Mouse (Mus musculus) intestine, embryonic 15.5 days (tissue): Measurements from ENCODE around the gene Senp5. TPM values are rescaled to one million over a fixed set of nuclear protein-coding genes. Genes with fewer than 3 reads are reported as not detected.
"Not testable (repeated sequence)": the region's sequence is repeated elsewhere in the genome, so short reads cannot be mapped to it uniquely, and the experiment has no call there.

Source experiments
- ATAC-seq: fragments of 200-750 bp; cut with Nextera tagmentation; 2 replicates; pipeline ENCODE4 v1.8.0; 2017; ENCODE audit warnings: moderate TSS enrichment, moderate library complexity
- H3K27ac ChIP-seq: fragments of 300-500 bp; sonication (generic); 2 replicates; pipeline ENCODE4 v1.5.1; 2015; ENCODE audit warnings: mild to moderate bottlenecking, inconsistent platforms
- H3K27me3 ChIP-seq: fragments of 300-500 bp; sonication (generic); replicated peaks from 2 replicates; pipeline ENCODE4 v1.6.1; 2015; ENCODE audit warnings: inconsistent platforms
- H3K36me3 ChIP-seq: fragments of 300-500 bp; sonication (generic); 2 replicates; pipeline ENCODE4 v1.6.1; 2015; ENCODE audit warnings: inconsistent platforms
- H3K4me1 ChIP-seq: fragments of 300-500 bp; sonication (generic); replicated peaks from 2 replicates; pipeline ENCODE4 v1.6.1; 2015; ENCODE audit warnings: inconsistent platforms
- H3K4me2 ChIP-seq: fragments of 300-500 bp; sonication (generic); replicated peaks from 2 replicates; pipeline ENCODE4 v1.6.1; 2015; ENCODE audit warnings: mild to moderate bottlenecking, inconsistent platforms
- H3K4me3 ChIP-seq: fragments of 300-500 bp; sonication (generic); replicated peaks from 2 replicates; pipeline ENCODE4 v1.5.1; 2015; ENCODE audit warnings: inconsistent platforms
- H3K9ac ChIP-seq: fragments of 300-500 bp; sonication (generic); 2 replicates; pipeline ENCODE4 v1.6.1; 2015; ENCODE audit warnings: inconsistent platforms
- H3K9me3 ChIP-seq: fragments of 300-500 bp; sonication (generic); 2 replicates; pipeline ENCODE4 v1.6.1; 2016; ENCODE audit warnings: inconsistent platforms
- WGBS: fragments of 180-500 bp; shearing (Covaris S2); methylation state at CpG from one replicate; pipeline ENCODE4 v1.1.7; 2015; 5-methylcytosine and 5-hydroxymethylcytosine counted together
- polyA plus RNA-seq: library from polyadenylated mRNA; unstranded; fragments of >200 nt; fragmentation: Nextera tagmentation; extraction: Ambion mirVana; gene quantifications from 2 replicates; pipeline ENCODE4 v1.2.1, GENCODE M21; 2015

Gene Senp5
- polyA plus RNA-seq, 1 experiment from 2014 or later = 10.6 TPM

- no peak for ATAC-seq
- Histone ChIP-seq H3K4me1 (no peaks in the 10 kb centered on the region), H3K4me3 (no peak overlapping the region), H3K36me3 (peaks cover 5% of the 10 kb centered on the region; the same call in 1 of the 2 replicates), H3K27ac (no peak overlapping the region), H3K27me3 (no peaks in the 10 kb centered on the region), H3K4me2 (no peak overlapping the region), H3K9me3 (no peaks in the 10 kb centered on the region), H3K9ac (no peak overlapping the region)
- 95% methylated on average over 3 of the region's 3 CpGs for WGBS
Observed at GRCm38 (mm10) chr16:31979501-31979900, 23.6 kb downstream of the Senp5 start.

- Histone ChIP-seq H3K27ac (no peak overlapping the region), H3K9ac (no peak overlapping the region), H3K4me1 (no peaks in the 10 kb centered on the region), H3K9me3 (no peaks in the 10 kb centered on the region), H3K36me3 (peaks cover 14% of the 10 kb centered on the region; the same call in 1 of the 2 replicates), H3K4me3 (no peak overlapping the region), H3K27me3 (no peaks in the 10 kb centered on the region), H3K4me2 (no peak overlapping the region)
- ATAC-seq = no peak
- 86% methylated on average over 4 of the region's 4 CpGs for WGBS
Observed at GRCm38 (mm10) chr16:31975258-31975657, 27.8 kb downstream of the Senp5 start.

- ATAC-seq = no peak
- no peaks in the 10 kb centered on the region for H3K27me3 ChIP-seq
- 87% methylated on average over 7 of the region's 7 CpGs for WGBS
Observed at GRCm38 (mm10) chr16:31963224-31963623, 39.9 kb downstream of the Senp5 start.

GRCm38 (mm10) chr16:31948345-31948774 is 54.7 kb downstream of the Senp5 start, which contains the start of the genes 0610012G03Rik and Ncbp2:
Gene 0610012G03Rik (minus strand): TSS chr16:31948494.
Gene Ncbp2 (plus strand): TSS chr16:31948513.
- no peaks in the 10 kb centered on the region for H3K27me3 ChIP-seq
- peak within 1 kb of the TSS; percentile 96 for H3K4me3 ChIP-seq
- peaks cover 17% of the 10 kb centered on the region for H3K4me1 ChIP-seq
- 0 out of 2 replicates have a peak, but pooled peaks cover 15% of the 10 kb centered on the region for H3K36me3 ChIP-seq
- peak within 1 kb of the TSS; percentile 92 for H3K27ac ChIP-seq
- WGBS = under 1% methylated on average over 55 of the region's 55 CpGs
- peak within 1 kb of the TSS; percentile 79 for H3K4me2 ChIP-seq
- H3K9me3 ChIP-seq = no peaks in the 10 kb centered on the region
- peak within 1 kb of the TSS; percentile 90 for H3K9ac ChIP-seq
- peak; percentile 95 for ATAC-seq

More at GRCm38 (mm10) chr16:31963224-31963623, 39.9 kb downstream of the Senp5 start:
- H3K9ac ChIP-seq = no peak overlapping the region
- no peaks in the 10 kb centered on the region for H3K4me1 ChIP-seq
- H3K4me2 ChIP-seq = no peak overlapping the region
- H3K27ac ChIP-seq = no peak overlapping the region
- no peak overlapping the region for H3K4me3 ChIP-seq
- H3K9me3 ChIP-seq = no peaks in the 10 kb centered on the region
- H3K36me3 ChIP-seq = peaks cover 14% of the 10 kb centered on the region; the same call in 1 of the 2 replicates

GRCm38 (mm10) chr16:31947901-31948316 is 55.2 kb downstream of the Senp5 start:
- Histone ChIP-seq H3K9me3 (no peaks in the 10 kb centered on the region), H3K4me1 (peaks cover 17% of the 10 kb centered on the region), H3K27me3 (no peaks in the 10 kb centered on the region), H3K27ac (peak overlapping the region; percentile 92), H3K9ac (peak overlapping the region; percentile 90), H3K4me3 (peak overlapping the region; percentile 96), H3K36me3 (0 out of 2 replicates have a peak, but pooled peaks cover 15% of the 10 kb centered on the region), H3K4me2 (peak overlapping the region; percentile 79)
- ATAC-seq = peak; percentile 70
- under 1% methylated on average over 38 of the region's 38 CpGs for WGBS

- 29% methylated on average over 8 of the region's 8 CpGs for WGBS
- Histone ChIP-seq H3K9ac (peak overlapping the region; percentile 90), H3K27ac (no peak overlapping the region), H3K9me3 (no peaks in the 10 kb centered on the region), H3K27me3 (no peaks in the 10 kb centered on the region), H3K4me2 (peak overlapping the region; percentile 79), H3K4me3 (peak overlapping the region; percentile 96), H3K4me1 (peaks cover 17% of the 10 kb centered on the region), H3K36me3 (0 out of 2 replicates have a peak, but pooled peaks cover 15% of the 10 kb centered on the region)
- no peak for ATAC-seq
Observed at GRCm38 (mm10) chr16:31947333-31947732, 55.8 kb downstream of the Senp5 start.

- H3K4me3 ChIP-seq, H3K27ac ChIP-seq, H3K27me3 ChIP-seq, ATAC-seq, H3K9ac ChIP-seq, H3K9me3 ChIP-seq: not testable (repeated sequence)
- 0 out of 2 replicates have a peak, but pooled peaks cover 12% of the 10 kb centered on the region for H3K36me3 ChIP-seq
- H3K4me2 ChIP-seq = peak overlapping the region; percentile 79; the same call in 1 of the 2 replicates
- 91% methylated on average over 6 of the region's 6 CpGs for WGBS
- peaks cover 17% of the 10 kb centered on the region for H3K4me1 ChIP-seq
Observed at GRCm38 (mm10) chr16:31945986-31946385, 57.1 kb downstream of the Senp5 start.

GRCm38 (mm10) chr16:31945372-31945771 is 57.7 kb downstream of the Senp5 start:
- 0 out of 2 replicates have a peak, but pooled peaks cover 6% of the 10 kb centered on the region for H3K36me3 ChIP-seq
- no peak overlapping the region for H3K9ac ChIP-seq
- WGBS = 87% methylated on average over 6 of the region's 6 CpGs
- no peaks in the 10 kb centered on the region for H3K9me3 ChIP-seq
- H3K4me1 ChIP-seq = peaks cover 17% of the 10 kb centered on the region
- H3K4me3 ChIP-seq = no peak overlapping the region
- H3K27ac ChIP-seq = no peak overlapping the region
- H3K27me3 ChIP-seq = no peaks in the 10 kb centered on the region
- ATAC-seq = no peak
- H3K4me2 ChIP-seq = no peak overlapping the region

GRCm38 (mm10) chr16:31944698-31945255 is 58.3 kb downstream of the Senp5 start:
- no peak overlapping the region for H3K4me2 ChIP-seq
- no peak for ATAC-seq

GRCm38 (mm10) chr16:31943980-31944379 is 59.1 kb downstream of the Senp5 start:
- Histone ChIP-seq H3K27me3 (no peaks in the 10 kb centered on the region), H3K4me3 (no peak overlapping the region), H3K4me2 (no peak overlapping the region), H3K4me1 (peaks cover 12% of the 10 kb centered on the region), H3K9ac (no peak overlapping the region), H3K9me3 (no peaks in the 10 kb centered on the region), H3K36me3 (0 out of 2 replicates have a peak, but pooled peaks cover 3% of the 10 kb centered on the region), H3K27ac (no peak overlapping the region)
- peak; percentile 35 for ATAC-seq
- 3% methylated on average over 10 of the region's 10 CpGs for WGBS

More at GRCm38 (mm10) chr16:31944698-31945255, 58.3 kb downstream of the Senp5 start:
- Histone ChIP-seq H3K4me1 (peaks cover 17% of the 10 kb centered on the region), H3K9ac (no peak overlapping the region), H3K9me3 (no peaks in the 10 kb centered on the region), H3K4me3 (no peak overlapping the region), H3K27me3 (no peaks in the 10 kb centered on the region), H3K27ac (no peak overlapping the region), H3K36me3 (0 out of 2 replicates have a peak, but pooled peaks cover 3% of the 10 kb centered on the region)
- WGBS = 90% methylated on average over 12 of the region's 12 CpGs

- Histone ChIP-seq H3K27ac (no peak overlapping the region), H3K9me3 (no peaks in the 10 kb centered on the region), H3K4me2 (no peak overlapping the region), H3K9ac (no peak overlapping the region), H3K36me3 (0 out of 2 replicates have a peak, but pooled peaks cover 3% of the 10 kb centered on the region), H3K27me3 (peaks cover 4% of the 10 kb centered on the region), H3K4me1 (peaks cover under 1% of the 10 kb centered on the region; the same call in 1 of the 2 replicates), H3K4me3 (no peak overlapping the region)
- 78% methylated on average over 2 of the region's 2 CpGs for WGBS
- no peak for ATAC-seq
Observed at GRCm38 (mm10) chr16:31940586-31940985, 62.5 kb downstream of the Senp5 start.

GRCm38 (mm10) chr16:31938856-31939255 is 64.2 kb downstream of the Senp5 start:
- H3K9ac ChIP-seq = no peak overlapping the region
- no peak overlapping the region for H3K27ac ChIP-seq
- H3K4me1 ChIP-seq = peaks cover 11% of the 10 kb centered on the region
- H3K4me3 ChIP-seq = no peak overlapping the region
- H3K9me3 ChIP-seq = no peaks in the 10 kb centered on the region
- ATAC-seq = no peak
- H3K27me3 ChIP-seq = peaks cover 21% of the 10 kb centered on the region
- no peak overlapping the region for H3K4me2 ChIP-seq
- WGBS = 72% methylated on average over 6 of the region's 6 CpGs
- no peaks in the 10 kb centered on the region for H3K36me3 ChIP-seq
